Mouse (Mus musculus): ENCODE measurements around the gene Chil1.

Chil1 gene

GRCm38 (mm10) chr1:134177976-134178375 is 4.0 kb upstream of the Chil1 start:
- DNase-seq = no peak

- no peak for DNase-seq
Observed at GRCm38 (mm10) chr1:134184089-134184488, 2.1 kb downstream of the Chil1 start.

DNA sequence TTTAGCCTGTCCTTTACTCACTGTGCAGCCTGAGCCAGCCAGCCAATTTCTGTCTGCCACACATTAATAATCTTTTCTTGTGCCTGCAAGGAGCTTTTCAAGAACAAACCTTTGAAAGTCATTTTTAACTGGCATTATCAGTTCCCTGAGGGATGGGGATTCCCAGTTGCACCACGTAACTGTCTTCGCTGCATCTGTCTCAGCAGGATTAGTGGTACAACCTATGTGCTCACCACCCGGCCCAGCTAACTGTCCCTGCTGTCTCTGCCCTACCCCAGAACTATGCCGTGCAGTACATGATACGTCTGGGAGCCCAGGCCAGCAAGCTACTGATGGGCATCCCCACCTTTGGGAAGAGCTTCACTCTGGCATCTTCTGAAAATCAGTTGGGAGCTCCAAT is 6.2 kb downstream of the Chil1 start:
- no peak for DNase-seq

DNA sequence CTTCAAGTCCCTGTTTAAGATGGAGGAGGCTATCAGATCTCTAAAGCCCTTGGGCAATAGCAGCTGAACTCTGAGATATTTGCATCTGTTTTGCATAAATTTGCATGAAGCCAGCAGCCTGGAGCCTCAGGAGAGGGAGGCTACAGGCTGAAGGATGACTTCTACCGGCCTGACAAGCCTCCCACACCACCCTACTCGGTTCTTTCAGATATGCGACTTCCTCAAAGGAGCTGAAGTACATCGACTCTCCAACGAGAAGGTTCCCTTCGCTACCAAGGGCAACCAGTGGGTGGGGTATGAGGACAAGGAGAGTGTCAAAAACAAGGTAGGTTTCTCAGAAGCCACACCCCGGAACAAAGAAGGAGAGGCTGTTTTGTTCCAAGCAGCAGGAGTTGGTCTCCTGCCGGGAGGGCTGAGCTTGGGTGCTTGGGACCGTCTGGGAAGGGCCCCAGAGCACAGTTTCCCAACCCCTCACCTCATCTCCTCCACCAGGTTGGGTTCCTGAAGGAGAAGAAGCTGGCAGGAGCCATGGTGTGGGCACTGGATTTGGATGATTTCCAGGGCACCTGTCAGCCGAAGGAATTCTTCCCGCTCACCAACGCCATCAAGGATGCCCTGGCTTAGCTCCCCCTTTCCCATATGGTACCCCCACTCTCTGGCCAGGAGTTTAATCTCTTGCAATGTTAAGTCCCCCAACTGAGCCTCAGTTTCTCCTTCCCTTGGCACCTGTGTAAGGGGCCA is 7.2 kb downstream of the Chil1 start:
- no peak for DNase-seq

GRCm38 (mm10) chr1:134191192-134191591 is 9.2 kb downstream of the Chil1 start:
- no peak for DNase-seq

- DNase-seq = no peak
Observed at GRCm38 (mm10) chr1:134192024-134192423, 10.0 kb downstream of the Chil1 start.

DNA sequence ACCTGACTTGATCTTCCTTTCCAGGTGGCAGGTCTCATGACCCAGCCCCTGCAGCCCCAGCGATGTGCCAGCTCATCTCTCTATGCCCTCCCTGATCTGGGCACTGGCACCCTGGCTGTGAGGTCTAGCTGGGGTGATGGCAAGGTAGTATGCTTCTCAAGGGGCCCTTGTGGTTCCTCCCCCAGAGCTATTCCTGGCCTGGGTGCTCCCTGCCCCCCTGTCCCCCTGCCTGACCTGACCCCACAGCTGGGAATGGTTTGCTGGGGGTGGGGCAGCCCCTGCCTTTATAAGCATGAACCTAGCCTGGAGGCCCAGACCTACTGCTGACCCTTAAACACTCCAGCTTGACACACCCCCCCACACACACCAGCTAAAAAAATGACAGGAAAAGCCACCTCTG is 11.2 kb downstream of the Chil1 start, which contains the start of gene Mybph:
Mybph (plus strand) TSS at position 323 of the 400 bp plus-strand sequence.
- DNase-seq = no peak

DNA sequence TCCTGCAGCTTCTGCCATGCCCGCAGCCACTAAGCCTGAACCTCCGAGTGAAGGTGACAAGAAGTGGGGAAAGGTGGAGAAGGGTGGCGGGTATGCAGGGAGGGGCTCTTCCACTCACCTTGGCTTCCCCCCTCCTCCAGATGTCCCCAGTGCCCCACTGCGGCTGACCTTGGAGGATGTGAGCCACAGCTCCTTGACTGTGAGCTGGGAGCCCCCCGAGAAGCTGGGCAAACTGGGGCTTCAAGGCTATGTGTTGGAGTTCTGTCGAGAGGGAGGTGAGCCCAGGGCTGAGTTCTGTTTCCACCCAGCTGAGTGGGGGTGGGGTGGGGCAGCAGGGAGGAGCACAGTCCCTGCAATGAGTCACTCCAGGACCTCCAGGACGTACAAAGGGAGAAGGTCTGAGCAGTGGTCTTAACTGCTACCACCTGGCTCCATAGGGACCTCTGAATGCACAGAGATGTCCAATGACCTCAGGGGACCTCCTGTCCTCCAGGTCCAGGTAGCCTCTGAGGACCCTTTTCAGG is 11.8 kb downstream of the Chil1 start:
- DNase-seq = no peak

- no peak for DNase-seq
Observed at GRCm38 (mm10) chr1:134194298-134195022, 12.5 kb downstream of the Chil1 start.

GRCm38 (mm10) chr1:134195117-134195516 is 13.1 kb downstream of the Chil1 start:
- DNase-seq = no peak

- no peak for DNase-seq
Observed at GRCm38 (mm10) chr1:134195571-134195970, 13.6 kb downstream of the Chil1 start.

GRCm38 (mm10) chr1:134195979-134196378 is 14.0 kb downstream of the Chil1 start:
- peak in 1 of 2 experiments; percentile 6 for DNase-seq

DNA sequence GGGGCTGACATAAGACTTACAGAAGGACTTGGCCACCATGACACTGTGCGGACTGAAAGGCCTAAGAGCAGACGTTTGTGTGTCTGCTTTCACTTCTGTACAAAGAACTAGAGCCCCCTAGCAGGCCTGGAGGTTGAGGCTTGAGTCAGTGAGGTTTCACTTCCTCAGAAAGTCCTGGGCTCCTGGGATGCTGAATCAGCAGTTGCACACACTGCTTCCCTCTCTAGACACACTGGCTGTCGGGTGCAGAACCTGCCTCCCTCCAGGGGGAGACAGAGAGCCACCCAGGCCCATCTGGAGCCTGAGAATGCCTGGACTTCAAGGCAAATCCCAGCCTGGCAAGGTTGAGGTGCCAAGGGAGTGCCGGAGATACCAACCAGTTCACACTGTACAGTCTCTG is 14.4 kb downstream of the Chil1 start:
- DNase-seq = peak; percentile 64 to 72

DNA sequence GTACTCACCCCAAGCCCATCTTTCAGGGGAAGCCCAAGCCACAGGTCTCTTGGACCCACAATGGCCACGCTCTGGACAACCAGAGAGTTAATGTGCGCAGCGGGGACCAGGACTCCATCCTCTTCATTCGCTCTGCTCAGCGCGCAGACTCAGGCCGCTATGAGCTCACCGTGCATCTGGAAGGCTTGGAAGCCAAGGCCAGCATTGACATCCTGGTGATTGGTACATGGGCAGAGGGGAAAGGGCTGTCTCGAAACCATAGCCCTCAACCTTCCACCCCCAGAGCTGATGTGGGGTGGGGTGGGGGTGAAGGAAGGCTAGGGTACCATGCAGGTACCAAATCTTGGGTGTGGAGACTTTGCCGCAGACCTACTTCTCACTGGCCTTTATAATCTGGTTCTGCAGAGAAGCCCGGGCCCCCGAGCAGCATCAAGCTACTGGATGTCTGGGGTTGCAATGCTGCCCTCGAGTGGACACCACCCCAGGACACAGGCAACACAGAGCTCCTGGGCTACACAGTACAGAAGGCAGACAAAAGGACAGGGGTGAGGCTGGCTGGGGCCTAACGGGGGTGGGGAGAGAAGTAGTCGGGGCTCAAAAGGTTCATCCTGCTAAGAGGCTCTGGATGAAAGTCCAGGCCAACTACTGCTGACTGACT is 15.5 kb downstream of the Chil1 start:
- no peak for DNase-seq

DNA sequence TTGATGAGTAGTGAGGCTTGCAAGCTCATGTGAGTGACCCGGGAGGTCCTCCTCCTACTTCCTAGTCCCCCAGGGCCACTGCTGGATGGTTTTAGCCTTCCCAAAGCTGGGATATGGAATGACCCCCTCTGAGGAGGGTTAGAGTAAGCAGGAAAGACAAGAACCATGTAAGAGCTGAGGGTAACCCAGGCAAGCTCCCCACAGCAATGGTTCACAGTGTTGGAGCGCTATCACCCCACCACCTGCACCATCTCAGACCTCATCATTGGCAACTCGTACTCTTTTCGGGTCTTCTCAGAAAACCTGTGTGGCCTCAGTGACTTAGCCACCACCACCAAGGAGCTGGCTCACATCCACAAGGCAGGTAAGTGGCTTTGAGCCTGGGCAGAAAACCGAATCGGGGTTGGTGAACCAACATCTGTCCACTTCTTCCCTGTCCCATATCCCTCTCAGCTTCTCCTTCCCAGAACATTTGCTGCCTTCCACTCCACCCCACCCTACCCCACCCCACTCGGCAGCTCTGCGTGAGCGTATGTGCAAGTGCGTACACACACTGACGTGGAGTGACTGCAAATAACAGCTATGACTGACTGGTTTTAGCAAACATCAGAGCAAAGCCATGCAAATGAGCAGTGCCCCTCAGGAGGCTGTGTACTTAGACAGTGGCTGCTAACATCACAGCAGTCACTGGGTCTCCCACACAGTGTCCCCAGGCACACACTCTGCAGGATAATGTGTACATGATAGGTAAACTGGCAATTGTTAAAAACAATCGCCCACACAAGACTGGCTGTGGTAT is 16.4 kb downstream of the Chil1 start:
- no peak for DNase-seq

- no peak for DNase-seq
Observed at GRCm38 (mm10) chr1:134200481-134200880, 18.5 kb downstream of the Chil1 start.

DNA sequence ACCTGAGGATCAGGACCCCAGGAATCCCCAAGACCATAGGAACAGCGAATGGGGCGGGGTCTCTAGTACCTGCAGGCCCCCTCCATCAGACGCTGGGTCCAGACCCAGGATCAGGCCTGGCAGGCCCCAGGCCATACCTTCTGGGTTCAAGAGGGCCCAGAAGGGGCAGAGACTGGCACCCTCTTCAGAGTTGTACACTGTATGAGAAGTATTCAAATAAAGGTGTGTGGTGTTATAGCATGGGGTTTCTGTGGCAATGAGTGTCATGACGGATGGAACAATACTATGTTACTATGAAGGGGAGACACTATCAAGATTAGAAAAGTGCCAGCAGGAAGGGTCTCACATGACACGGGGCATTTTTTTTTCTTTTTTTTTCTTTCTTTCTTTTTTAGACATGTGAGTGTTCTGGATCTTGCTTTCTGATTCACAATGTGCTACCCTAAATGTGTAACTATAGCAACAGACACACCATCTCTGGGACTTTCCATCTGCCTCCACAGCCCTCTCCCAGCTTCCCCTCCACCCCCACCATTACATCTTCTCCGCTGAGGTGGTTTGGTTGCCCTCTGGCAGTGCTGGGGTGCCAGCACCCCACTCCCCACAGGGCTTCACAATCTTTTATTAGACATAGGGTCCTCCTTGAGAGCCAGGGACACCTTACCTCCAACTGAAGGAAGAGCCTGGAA is 19.2 kb downstream of the Chil1 start:
- no peak for DNase-seq

DNA sequence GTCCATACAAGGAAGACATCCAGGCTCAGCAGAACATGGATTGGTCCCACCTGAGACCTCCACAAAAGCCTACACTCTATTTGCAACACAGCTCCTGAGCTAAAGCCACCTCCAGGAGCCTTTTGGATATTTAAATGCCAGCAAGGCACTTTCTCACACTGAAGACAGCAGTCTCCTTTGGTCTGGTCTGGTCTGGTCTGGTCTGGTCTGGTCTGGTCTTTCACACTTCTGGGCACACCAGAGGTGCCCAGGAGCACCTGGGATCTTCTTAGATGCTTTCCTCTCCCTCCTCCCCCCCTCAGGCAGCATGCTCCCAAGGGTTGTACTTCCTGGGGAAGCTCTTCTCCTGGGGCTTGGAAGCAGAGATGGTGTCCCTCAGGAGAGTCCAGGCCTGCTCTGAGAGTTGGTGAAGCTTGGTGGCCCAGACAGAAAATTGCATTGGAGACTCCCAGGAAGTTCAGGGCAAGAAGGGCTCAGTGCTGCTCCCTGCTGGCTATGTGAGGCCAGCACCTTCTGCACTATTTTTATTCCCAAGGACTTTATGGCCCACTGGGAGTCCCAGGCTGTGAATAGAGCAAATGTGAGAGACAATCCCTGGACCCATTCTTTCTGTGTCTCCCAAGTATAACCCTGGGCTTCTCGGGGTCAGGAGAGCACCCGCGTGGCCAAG is 19.9 kb downstream of the Chil1 start:
- peak in 1 of 2 experiments; percentile 44 for DNase-seq

DNA sequence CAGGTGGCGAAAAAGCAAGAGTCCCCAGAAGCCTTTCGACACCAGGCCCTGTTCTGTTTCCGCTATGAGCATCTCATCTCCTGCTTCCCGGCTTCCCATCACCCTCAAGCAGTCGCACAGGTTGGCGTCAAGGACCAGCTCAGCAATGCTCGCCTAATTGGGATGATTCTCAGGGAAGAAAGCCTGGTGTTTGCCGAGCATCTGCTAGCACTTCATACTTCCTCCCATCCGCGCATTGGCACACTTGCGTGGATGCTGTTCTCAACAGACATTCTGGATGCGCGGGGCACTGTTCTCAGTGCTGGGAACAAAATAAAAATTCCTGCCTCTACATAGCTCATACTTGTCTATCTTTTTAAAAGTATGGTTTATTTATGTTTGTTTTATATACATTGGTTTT is 22.3 kb downstream of the Chil1 start:
- DNase-seq = no peak

DNA sequence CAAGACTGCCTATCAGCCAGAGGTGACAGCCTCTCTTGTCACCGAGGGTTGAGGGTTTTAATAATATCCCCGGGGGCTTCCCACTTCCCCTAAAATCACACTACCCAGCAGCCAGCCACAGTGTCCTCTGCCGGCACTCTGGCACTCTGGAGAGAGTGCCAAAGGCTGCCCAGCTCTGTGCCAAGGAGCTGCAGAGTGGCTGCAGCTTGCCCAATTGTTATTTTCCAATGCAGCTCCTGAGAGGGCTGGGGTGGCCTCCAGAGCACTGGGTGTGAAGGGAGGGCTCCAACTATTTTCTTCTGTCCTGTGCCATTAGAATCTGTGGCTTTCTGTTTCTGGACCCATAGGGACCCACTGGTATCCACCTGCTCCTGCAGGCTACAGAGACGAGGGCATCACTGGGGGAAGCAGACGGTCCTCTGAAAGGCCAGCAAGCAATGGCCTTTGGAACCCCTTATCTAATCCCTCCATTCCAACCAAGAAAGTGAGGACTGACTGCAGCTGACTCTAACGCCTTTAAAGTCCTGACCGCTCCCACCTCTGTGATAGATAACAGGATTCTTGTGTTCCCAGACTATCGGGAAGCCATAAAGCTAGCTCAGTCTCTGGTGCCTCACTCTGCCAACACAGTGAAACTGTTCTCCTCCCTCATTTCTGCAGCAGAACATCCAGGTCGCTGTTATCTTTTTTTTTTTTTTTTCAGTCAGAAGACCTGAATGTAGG is 23.5 kb downstream of the Chil1 start:
- DNase-seq = no peak

DNA sequence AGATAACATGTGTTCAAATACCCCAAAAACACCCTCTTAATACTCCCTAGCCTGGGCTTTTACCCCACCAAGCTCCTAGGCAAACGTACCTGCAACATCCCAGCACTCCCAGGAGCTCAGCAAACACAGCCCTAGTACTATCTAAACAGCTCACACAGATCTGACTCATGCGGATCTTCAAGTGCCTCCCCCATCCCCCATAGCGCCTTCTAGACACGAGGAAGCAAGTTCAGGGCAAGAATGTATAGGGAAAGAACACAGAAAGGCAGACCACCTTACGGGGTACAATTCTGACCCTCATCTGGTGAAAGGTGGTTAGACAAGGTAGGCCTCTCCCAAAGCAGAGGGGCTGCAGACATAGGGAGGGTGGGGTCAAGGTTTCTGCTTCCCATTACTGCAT is 24.1 kb downstream of the Chil1 start:
- DNase-seq = no peak
